ENCODE assay signal across 29 mouse cellular contexts in genomic region chr8:107219078-107219477, GRCm38 (mm10).
DNase-seq lines count a peak whose midpoint lies in the region; ATAC-seq and TF ChIP-seq lines count a peak whose summit lies in the region.
"Had no signal": no experiment of that assay in that cellular context is flagged by ENCODE, and none has a peak within 500 bp of the region (broad histone marks: within the 10 kb centered on the region; RNA-seq: fewer than 3 reads in every experiment).

No protein-coding gene starts in this region.

- no peak overlapping the region for H3K4me2 ChIP-seq in liver, embryonic 13.5 days
- no peak overlapping the region for H3K4me2 ChIP-seq in liver, postnatal 0 days (ENCODE audit: low read depth, low read length)
- H3K4me2 ChIP-seq: embryonic facial prominence, embryonic 13.5 days; forebrain, embryonic 13.5 days; heart, embryonic 13.5 days; hindbrain, embryonic 14.5 days had no signal

- DNase-seq in liver, embryonic 13.5 days: no peak
- DNase-seq in liver, postnatal 0 days: no peak
- DNase-seq in MEL (ENCODE audit: low read depth, low spot score): peak; percentile 55
- DNase-seq in lung, adult 2 months: no peak
- no peak for DNase-seq in layer of hippocampus, adult 8-10 months (ENCODE audit: low spot score in 2 of 2)
- DNase-seq: adrenal gland, adult 2 months; adrenal gland, postnatal 14 days; cerebellum, adult 11 months; cerebellum, adult 2 months; cerebellum, adult 9-11 months; cerebellum, postnatal 25 days; gastrocnemius, postnatal 10 days; gastrocnemius, postnatal 36 days; heart, adult 2 months; heart, postnatal 14 days; heart, postnatal 4 days had no signal

- no peak overlapping the region for H3K4me3 ChIP-seq in liver, embryonic 13.5 days (replicated peaks)
- no peak overlapping the region for H3K4me3 ChIP-seq in liver, postnatal 0 days (ENCODE audit: low read depth, low read length)
- H3K4me3 ChIP-seq in MEL (ENCODE audit: control insufficient read depth in 1 of 2, insufficient read depth in 1 of 2, low read depth in 2 of 2, low read length in 2 of 2): no peak overlapping the region
- H3K4me3 ChIP-seq in lung, adult 2 months (replicated peaks; ENCODE audit: extremely low read depth, low read depth, low read length): no peak overlapping the region
- H3K4me3 ChIP-seq: embryonic facial prominence, embryonic 10.5 days; embryonic facial prominence, embryonic 13.5 days; erythroblast, embryonic 14.5 days; forebrain, embryonic 13.5 days; heart, adult 2 months; heart, embryonic 10.5 days; heart, embryonic 13.5 days had no signal

- no peak overlapping the region for H3K9ac ChIP-seq in liver, embryonic 13.5 days
- no peak overlapping the region for H3K9ac ChIP-seq in liver, postnatal 0 days (replicated peaks)
- no peak overlapping the region for H3K9ac ChIP-seq in MEL (ENCODE audit: control insufficient read depth, low read depth, low read length, poor library complexity, severe bottlenecking)
- H3K9ac ChIP-seq: embryonic facial prominence, embryonic 13.5 days; forebrain, embryonic 13.5 days; heart, embryonic 13.5 days; hindbrain, embryonic 14.5 days had no signal

- H3K27me3 ChIP-seq in liver, embryonic 13.5 days: no peaks in the 10 kb centered on the region
- H3K27me3 ChIP-seq in liver, postnatal 0 days (ENCODE audit: insufficient read depth, low read length): no peaks in the 10 kb centered on the region
- no peaks in the 10 kb centered on the region for H3K27me3 ChIP-seq in MEL (ENCODE audit: control insufficient read depth in 1 of 2, insufficient read depth in 2 of 2, low read length in 2 of 2)
- H3K27me3 ChIP-seq: embryonic facial prominence, embryonic 13.5 days; forebrain, embryonic 13.5 days; heart, embryonic 13.5 days; Patski had no signal

- no peak overlapping the region for H3K27ac ChIP-seq in liver, embryonic 13.5 days
- no peak overlapping the region for H3K27ac ChIP-seq in liver, postnatal 0 days (ENCODE audit: low read depth)
- peak overlapping the region; percentile 0; the same call in 1 of the 2 replicates for H3K27ac ChIP-seq in MEL (ENCODE audit: control insufficient read depth, low read depth, low read length)
- H3K27ac ChIP-seq: embryonic facial prominence, embryonic 10.5 days; embryonic facial prominence, embryonic 13.5 days; forebrain, embryonic 13.5 days; heart, adult 2 months; heart, embryonic 10.5 days; heart, embryonic 13.5 days; hindbrain, embryonic 14.5 days; hindbrain, postnatal 0 days had no signal

- no peak for TF ChIP-seq CTCF in liver, postnatal 0 days (IDR thresholded peaks at IDR 0.05; ENCODE audit: low read depth)
- TF ChIP-seq CTCF in MEL (IDR thresholded peaks at IDR 0.05 in 2 of 3, conservative IDR thresholded peaks at IDR 0.05 in 1 of 3; ENCODE audit: control insufficient read depth in 1 of 3, insufficient read depth in 1 of 3, low read depth in 2 of 3, low read length in 3 of 3, poor library complexity in 1 of 3, severe bottlenecking in 1 of 3): no peak
- TF ChIP-seq CTCF in lung, adult 2 months (IDR thresholded peaks at IDR 0.05; ENCODE audit: insufficient read depth, low read length): no peak

- no peaks in the 10 kb centered on the region for H3K36me3 ChIP-seq in liver, embryonic 13.5 days
- H3K36me3 ChIP-seq in liver, postnatal 0 days (replicated peaks; ENCODE audit: insufficient read depth, low read length): no peaks in the 10 kb centered on the region
- peaks cover 0 to 35% of the 10 kb centered on the region in 2 experiments; a peak in 2 of 4 replicates for H3K36me3 ChIP-seq in MEL (ENCODE audit: control insufficient read depth in 1 of 2, insufficient read depth in 2 of 2, low read length in 2 of 2)
- H3K36me3 ChIP-seq: embryonic facial prominence, embryonic 10.5 days; embryonic facial prominence, embryonic 13.5 days; heart, embryonic 10.5 days; heart, embryonic 13.5 days had no signal

- H3K79me2 ChIP-seq in MEL (ENCODE audit: control insufficient read depth, insufficient read depth, low read length, poor library complexity): no peaks in the 10 kb centered on the region

- H3K4me1 ChIP-seq in liver, embryonic 13.5 days (replicated peaks): peaks cover 32% of the 10 kb centered on the region
- H3K4me1 ChIP-seq in liver, postnatal 0 days (ENCODE audit: insufficient read depth): no peaks in the 10 kb centered on the region
- peaks cover 19 to 40% of the 10 kb centered on the region in 2 experiments for H3K4me1 ChIP-seq in MEL (ENCODE audit: control insufficient read depth in 1 of 2, insufficient read depth in 2 of 2, low read length in 2 of 2)
- H3K4me1 ChIP-seq in lung, adult 2 months (ENCODE audit: control insufficient read depth, insufficient read depth, low read length): no peaks in the 10 kb centered on the region
- H3K4me1 ChIP-seq: forebrain, embryonic 13.5 days had no signal

- TF ChIP-seq RAD21 in MEL (IDR thresholded peaks at IDR 0.05; ENCODE audit: low read depth, low read length): no peak

- H3K9me3 ChIP-seq in liver, embryonic 13.5 days (replicated peaks): no peaks in the 10 kb centered on the region
- H3K9me3 ChIP-seq in liver, postnatal 0 days (ENCODE audit: low read length): no peaks in the 10 kb centered on the region
- no peaks in the 10 kb centered on the region for H3K9me3 ChIP-seq in MEL (replicated peaks; ENCODE audit: insufficient read depth, low read length)
- H3K9me3 ChIP-seq: embryonic facial prominence, embryonic 10.5 days; forebrain, embryonic 13.5 days; heart, embryonic 10.5 days; heart, embryonic 13.5 days had no signal

- no peak for TF ChIP-seq EP300 in liver, postnatal 0 days (IDR thresholded peaks at IDR 0.05; ENCODE audit: low read depth)
- TF ChIP-seq EP300 in MEL (IDR thresholded peaks at IDR 0.05; ENCODE audit: low read depth in 1 of 2, low read length in 2 of 2): peak in 1 of 2 experiments; percentile 43; a peak in 1 of 4 replicates

- no peak for TF ChIP-seq POLR2A in MEL (IDR thresholded peaks at IDR 0.05; ENCODE audit: control insufficient read depth in 1 of 2, insufficient read depth in 1 of 2, low read depth in 1 of 2, low read length in 2 of 2, poor library complexity in 1 of 2)
- TF ChIP-seq POLR2A in lung, adult 2 months (IDR thresholded peaks at IDR 0.05; ENCODE audit: borderline replicate concordance, extremely low read depth, low read depth, low read length): no peak

- ATAC-seq in liver, embryonic 13.5 days (ENCODE audit: low read depth): peak; percentile 43; the same call in 1 of the 2 replicates
- ATAC-seq in liver, postnatal 0 days: no peak
- ATAC-seq in megakaryocyte progenitor cell, adult 5-6 weeks (replicated peaks; ENCODE audit: poor library complexity): peak; percentile 11; the same call in 1 of the 2 replicates
- ATAC-seq: CD4-positive, CD25-positive, alpha-beta regulatory T cell, adult 4 months; forebrain, embryonic 13.5 days; forebrain, embryonic 16.5 days; hindbrain, postnatal 0 days; inflammation-experienced regulatory T-cells, adult 6 months; Patski had no signal

- WGBS in liver, embryonic 13.5 days (ENCODE audit: insufficient replicate concordance): 31% methylated on average over 2 of the region's 2 CpGs
- WGBS in liver, postnatal 0 days (ENCODE audit: insufficient replicate concordance): 55% methylated on average over 2 of the region's 2 CpGs
- WGBS in lung, adult 2 months: 72% methylated on average over 2 of the region's 2 CpGs

TF ChIP-seq in MEL, 35 proteins besides CTCF, POLR2A, EP300 and RAD21:
- TF ChIP-seq TAL1 (IDR thresholded peaks at IDR 0.05; ENCODE audit: low read length) (peak; percentile 27), ZNF384 (IDR thresholded peaks at IDR 0.05; ENCODE audit: low read depth, low read length) (no peak), ETS1 (IDR thresholded peaks at IDR 0.05; ENCODE audit: low read depth, low read length) (peak; percentile 34; the same call in 1 of the 2 replicates), TBP (IDR thresholded peaks at IDR 0.05; ENCODE audit: low read depth, low read length) (no peak), GATA1 (IDR thresholded peaks at IDR 0.05; ENCODE audit: low read depth, low read length) (0 out of 2 replicates have a peak, but pooled peaks have one; percentile 12), ELF1 (IDR thresholded peaks at IDR 0.05; ENCODE audit: low read depth, low read length) (no peak)
